Mouse (Mus musculus): ENCODE data around the gene Coro2a. TPM values are rescaled to one million over a fixed set of nuclear protein-coding genes. Genes with fewer than 3 reads are reported as not detected.

Coro2a gene
- polyA plus RNA-seq, 1 experiment from 2014 or later: 3.9 TPM

GRCm38 (mm10) chr4:46520491-46520890 lies 81.5 kb downstream of the Coro2a start:
- Histone ChIP-seq H3K27me3 (ENCODE audit: control insufficient read depth, insufficient read depth, low read depth, low read length) (no peaks in the 10 kb centered on the region), H3K36me3 (ENCODE audit: control insufficient read depth, insufficient read depth) (peaks cover 10% of the 10 kb centered on the region), H3K4me1 (ENCODE audit: control insufficient read depth, low read depth, low read length) (peaks cover 4% of the 10 kb centered on the region), H3K27ac (ENCODE audit: low read length) (no peak overlapping the region), H3K4me2 (ENCODE audit: low read depth, low read length) (no peak overlapping the region), H3K9ac (ENCODE audit: low read depth, low read length) (no peak overlapping the region), H3K4me3 (ENCODE audit: low read depth, low read length) (no peak overlapping the region), H3K9me3 (replicated peaks; ENCODE audit: control insufficient read depth, low read length) (no peaks in the 10 kb centered on the region)
- no peak for ATAC-seq (ENCODE audit: low read depth)
- WGBS (ENCODE audit: insufficient replicate concordance): 79% methylated on average over 2 of the region's 2 CpGs

- 3% methylated on average over 16 of the region's 16 CpGs for WGBS (ENCODE audit: insufficient replicate concordance)
- Histone ChIP-seq H3K4me3 (ENCODE audit: low read depth, low read length) (peak overlapping the region; percentile 66), H3K27ac (ENCODE audit: low read length) (peak overlapping the region; percentile 35; the same call in 1 of the 2 replicates), H3K9me3 (replicated peaks; ENCODE audit: control insufficient read depth, low read length) (no peaks in the 10 kb centered on the region), H3K36me3 (ENCODE audit: control insufficient read depth, insufficient read depth) (no peaks in the 10 kb centered on the region; the same call in 1 of the 2 replicates), H3K4me1 (ENCODE audit: control insufficient read depth, low read depth, low read length) (peaks cover 20% of the 10 kb centered on the region), H3K9ac (ENCODE audit: low read depth, low read length) (0 out of 2 replicates have a peak overlapping the region, but pooled peaks have one; percentile 14), H3K27me3 (ENCODE audit: control insufficient read depth, insufficient read depth, low read depth, low read length) (no peaks in the 10 kb centered on the region), H3K4me2 (ENCODE audit: low read depth, low read length) (peak overlapping the region; percentile 92)
- ATAC-seq (ENCODE audit: low read depth): peak; percentile 11; the same call in 1 of the 2 replicates
Observed at GRCm38 (mm10) chr4:46507736-46508460, 94.1 kb downstream of the Coro2a start.

GRCm38 (mm10) chr4:46506801-46507610 lies 95.0 kb downstream of the Coro2a start:
- WGBS (ENCODE audit: insufficient replicate concordance): 1% methylated on average over 82 of the region's 94 CpGs
- peaks cover 8% of the 10 kb centered on the region for H3K36me3 ChIP-seq (ENCODE audit: control insufficient read depth, insufficient read depth)
- peak overlapping the region; percentile 66 for H3K4me3 ChIP-seq (ENCODE audit: low read depth, low read length)
- no peak overlapping the region for H3K27ac ChIP-seq (ENCODE audit: low read length)
- peak overlapping the region; percentile 92 for H3K4me2 ChIP-seq (ENCODE audit: low read depth, low read length)
- H3K27me3 ChIP-seq (ENCODE audit: control insufficient read depth, insufficient read depth, low read depth, low read length): no peaks in the 10 kb centered on the region
- no peaks in the 10 kb centered on the region for H3K9me3 ChIP-seq (replicated peaks; ENCODE audit: control insufficient read depth, low read length)
- H3K9ac ChIP-seq (ENCODE audit: low read depth, low read length): peak overlapping the region; percentile 55
- peaks cover 20% of the 10 kb centered on the region for H3K4me1 ChIP-seq (ENCODE audit: control insufficient read depth, low read depth, low read length)
- peak; percentile 97 for ATAC-seq (ENCODE audit: low read depth)

- no peak overlapping the region for H3K27ac ChIP-seq (ENCODE audit: low read length)
- H3K4me1 ChIP-seq (ENCODE audit: control insufficient read depth, low read depth, low read length): peaks cover 24% of the 10 kb centered on the region
- H3K36me3 ChIP-seq (ENCODE audit: control insufficient read depth, insufficient read depth): peaks cover 14% of the 10 kb centered on the region
- no peaks in the 10 kb centered on the region for H3K9me3 ChIP-seq (replicated peaks; ENCODE audit: control insufficient read depth, low read length)
- WGBS (ENCODE audit: insufficient replicate concordance): 70% methylated on average over 8 of the region's 8 CpGs
- H3K4me3 ChIP-seq (ENCODE audit: low read depth, low read length): no peak overlapping the region
- no peaks in the 10 kb centered on the region for H3K27me3 ChIP-seq (ENCODE audit: control insufficient read depth, insufficient read depth, low read depth, low read length)
- no peak overlapping the region for H3K4me2 ChIP-seq (ENCODE audit: low read depth, low read length)
- ATAC-seq (ENCODE audit: low read depth): no peak
- no peak overlapping the region for H3K9ac ChIP-seq (ENCODE audit: low read depth, low read length)
Observed at GRCm38 (mm10) chr4:46505361-46506057, 96.5 kb downstream of the Coro2a start.

GRCm38 (mm10) chr4:46503881-46504280 lies 98.1 kb downstream of the Coro2a start:
- Histone ChIP-seq H3K27ac (ENCODE audit: low read length) (no peak overlapping the region), H3K4me1 (ENCODE audit: control insufficient read depth, low read depth, low read length) (peaks cover 24% of the 10 kb centered on the region), H3K4me3 (ENCODE audit: low read depth, low read length) (no peak overlapping the region), H3K9ac (ENCODE audit: low read depth, low read length) (no peak overlapping the region), H3K9me3 (replicated peaks; ENCODE audit: control insufficient read depth, low read length) (no peaks in the 10 kb centered on the region), H3K27me3 (ENCODE audit: control insufficient read depth, insufficient read depth, low read depth, low read length) (no peaks in the 10 kb centered on the region), H3K4me2 (ENCODE audit: low read depth, low read length) (no peak overlapping the region), H3K36me3 (ENCODE audit: control insufficient read depth, insufficient read depth) (peaks cover 23% of the 10 kb centered on the region)
- WGBS (ENCODE audit: insufficient replicate concordance): 18% methylated on average over 3 of the region's 3 CpGs
- ATAC-seq (ENCODE audit: low read depth): no peak

GRCm38 (mm10) chr4:46502606-46503502 lies 99.1 kb downstream of the Coro2a start:
- Histone ChIP-seq H3K9ac (ENCODE audit: low read depth, low read length) (no peak overlapping the region), H3K27me3 (ENCODE audit: control insufficient read depth, insufficient read depth, low read depth, low read length) (no peaks in the 10 kb centered on the region), H3K4me3 (ENCODE audit: low read depth, low read length) (no peak overlapping the region), H3K4me1 (ENCODE audit: control insufficient read depth, low read depth, low read length) (peaks cover 24% of the 10 kb centered on the region), H3K27ac (ENCODE audit: low read length) (no peak overlapping the region), H3K4me2 (ENCODE audit: low read depth, low read length) (no peak overlapping the region), H3K9me3 (replicated peaks; ENCODE audit: control insufficient read depth, low read length) (no peaks in the 10 kb centered on the region), H3K36me3 (ENCODE audit: control insufficient read depth, insufficient read depth) (peaks cover 23% of the 10 kb centered on the region)
- no peak for ATAC-seq (ENCODE audit: low read depth)
- 77% methylated on average over 16 of the region's 16 CpGs for WGBS (ENCODE audit: insufficient replicate concordance)

- ATAC-seq (ENCODE audit: low read depth): no peak
- WGBS (ENCODE audit: insufficient replicate concordance): 10% methylated on average over 4 of the region's 4 CpGs
- H3K36me3 ChIP-seq (ENCODE audit: control insufficient read depth, insufficient read depth): peaks cover 25% of the 10 kb centered on the region
- no peak overlapping the region for H3K9ac ChIP-seq (ENCODE audit: low read depth, low read length)
- peaks cover 11% of the 10 kb centered on the region for H3K4me1 ChIP-seq (ENCODE audit: control insufficient read depth, low read depth, low read length)
- no peaks in the 10 kb centered on the region for H3K9me3 ChIP-seq (replicated peaks; ENCODE audit: control insufficient read depth, low read length)
- H3K27ac ChIP-seq (ENCODE audit: low read length): no peak overlapping the region
- no peaks in the 10 kb centered on the region for H3K27me3 ChIP-seq (ENCODE audit: control insufficient read depth, insufficient read depth, low read depth, low read length)
- H3K4me3 ChIP-seq (ENCODE audit: low read depth, low read length): no peak overlapping the region
- no peak overlapping the region for H3K4me2 ChIP-seq (ENCODE audit: low read depth, low read length)
Observed at GRCm38 (mm10) chr4:46498976-46499375, 103.0 kb downstream of the Coro2a start.

GRCm38 (mm10) chr4:46498511-46498910 lies 103.5 kb downstream of the Coro2a start:
- no peak overlapping the region for H3K9ac ChIP-seq (ENCODE audit: low read depth, low read length)
- whole genome bisulfite sequencing (ENCODE audit: insufficient replicate concordance): 66% methylated on average over 3 of the region's 3 CpGs
- H3K4me3 ChIP-seq (ENCODE audit: low read depth, low read length): no peak overlapping the region
- H3K27me3 ChIP-seq (ENCODE audit: control insufficient read depth, insufficient read depth, low read depth, low read length): no peaks in the 10 kb centered on the region
- peak; percentile 57 for ATAC-seq (ENCODE audit: low read depth)
- peaks cover 28% of the 10 kb centered on the region for H3K36me3 ChIP-seq (ENCODE audit: control insufficient read depth, insufficient read depth)
- H3K27ac ChIP-seq (ENCODE audit: low read length): no peak overlapping the region
- H3K4me2 ChIP-seq (ENCODE audit: low read depth, low read length): no peak overlapping the region
- H3K4me1 ChIP-seq (ENCODE audit: control insufficient read depth, low read depth, low read length): peaks cover 6% of the 10 kb centered on the region
- H3K9me3 ChIP-seq (replicated peaks; ENCODE audit: control insufficient read depth, low read length): no peaks in the 10 kb centered on the region

Measured in liver, embryonic 16.5 days (tissue).